Mouse (Mus musculus) liver, embryonic 15.5 days (tissue): ENCODE results near the gene Kcnj8. TPM values are rescaled to one million over a fixed set of nuclear protein-coding genes. Genes with fewer than 3 reads are reported as not detected.

Experiments used
- ATAC-seq: fragments of 200-750 bp; cut with Nextera tagmentation; 2 replicates; pipeline ENCODE4 v1.8.0; 2017; ENCODE audit warnings: moderate number of reproducible peaks, mild to moderate bottlenecking, moderate library complexity; ENCODE audit not compliant: insufficient read depth
- H3K27ac ChIP-seq: fragments of 300-500 bp; sonication (generic); replicated peaks from 2 replicates; pipeline ENCODE4 v1.5.1; 2015; ENCODE audit warnings: mild to moderate bottlenecking, inconsistent platforms
- H3K27me3 ChIP-seq: fragments of 300-500 bp; sonication (generic); 2 replicates; pipeline ENCODE4 v1.6.1; 2015; ENCODE audit warnings: mild to moderate bottlenecking, inconsistent platforms
- H3K36me3 ChIP-seq: fragments of 300-500 bp; sonication (generic); replicated peaks from 2 replicates; pipeline ENCODE4 v1.6.1; 2015; ENCODE audit warnings: moderate library complexity, mild to moderate bottlenecking, inconsistent platforms
- H3K4me1 ChIP-seq: fragments of 300-500 bp; sonication (generic); replicated peaks from 2 replicates; pipeline ENCODE4 v1.6.1; 2015; ENCODE audit warnings: inconsistent platforms
- H3K4me2 ChIP-seq: fragments of 300-500 bp; sonication (generic); 2 replicates; pipeline ENCODE4 v1.6.1; 2015; ENCODE audit warnings: moderate library complexity, mild to moderate bottlenecking, inconsistent platforms
- H3K4me3 ChIP-seq: fragments of 300-500 bp; sonication (generic); replicated peaks from 2 replicates; pipeline ENCODE4 v1.5.1; 2015; ENCODE audit warnings: mild to moderate bottlenecking, inconsistent platforms
- H3K9ac ChIP-seq: fragments of 300-500 bp; sonication (generic); 2 replicates; pipeline ENCODE4 v1.6.1; 2015; ENCODE audit warnings: moderate library complexity, mild to moderate bottlenecking, inconsistent platforms
- H3K9me3 ChIP-seq: fragments of 300-500 bp; sonication (generic); replicated peaks from 2 replicates; pipeline ENCODE4 v1.6.1; 2016; ENCODE audit warnings: inconsistent platforms
- WGBS: fragments of 180-500 bp; shearing (Covaris S2); methylation state at CpG from one replicate; pipeline ENCODE4 v1.1.7; 2015; ENCODE audit warnings: mixed read lengths; ENCODE audit not compliant: insufficient replicate concordance; 5-methylcytosine and 5-hydroxymethylcytosine counted together
- polyA plus RNA-seq: library from polyadenylated mRNA; unstranded; fragments of >200 nt; fragmentation: Nextera tagmentation; extraction: Ambion mirVana; gene quantifications from 2 replicates; pipeline ENCODE4 v1.2.1, GENCODE M21; 2015

Kcnj8 gene
- polyA plus RNA-seq, 1 experiment from 2014 or later = 2.1 TPM

DNA sequence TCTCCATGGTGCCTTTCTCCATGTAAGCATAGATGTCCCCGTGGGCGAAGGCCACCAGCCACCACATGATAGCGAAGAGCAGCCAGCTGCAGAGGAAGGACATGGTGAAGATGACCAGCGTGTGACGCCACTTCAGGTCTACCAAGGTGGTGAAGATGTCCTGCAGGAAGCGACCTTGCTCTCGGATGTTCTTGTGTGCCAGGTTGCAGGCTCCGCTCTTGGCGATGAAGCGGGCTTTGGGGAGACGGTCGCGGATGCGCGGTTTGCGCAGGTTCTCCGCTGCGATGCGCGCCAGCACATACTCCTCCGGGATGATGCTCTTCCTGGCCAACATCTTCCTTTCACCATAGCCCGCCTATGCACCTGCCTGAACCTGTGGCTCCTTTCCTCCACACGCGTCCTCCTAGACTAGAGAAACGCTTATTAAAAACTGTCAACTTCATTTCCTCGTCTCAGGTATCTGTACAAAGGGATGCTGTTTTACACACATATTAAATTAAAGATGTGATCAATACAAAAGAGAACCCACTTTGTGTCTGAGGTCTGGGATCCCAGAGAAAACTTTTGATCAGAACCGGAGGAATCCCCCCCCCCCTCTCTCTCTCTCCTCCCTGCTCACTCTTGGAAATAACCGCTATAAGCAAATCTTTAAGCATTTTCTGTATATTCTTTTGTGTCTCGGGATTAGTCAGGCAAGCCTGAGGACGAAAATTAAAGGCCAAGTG lies 1.2 kb downstream of the Kcnj8 start:
- Histone ChIP-seq H3K36me3 (no peaks in the 10 kb centered on the region), H3K4me1 (peaks cover 8% of the 10 kb centered on the region; the same call in 1 of the 2 replicates), H3K9me3 (no peaks in the 10 kb centered on the region), H3K27ac (no peak overlapping the region), H3K9ac (no peak overlapping the region), H3K4me3 (0 out of 2 replicates have a peak overlapping the region, but pooled peaks have one; percentile 10), H3K4me2 (peak overlapping the region; percentile 37; the same call in 1 of the 2 replicates), H3K27me3 (peaks cover 44% of the 10 kb centered on the region)
- ATAC-seq = no peak
- 8% methylated on average over 30 of the region's 30 CpGs for WGBS

- Histone ChIP-seq H3K4me3 (no peak overlapping the region), H3K27ac (no peak overlapping the region), H3K9me3 (no peaks in the 10 kb centered on the region), H3K4me2 (no peak overlapping the region), H3K36me3 (no peaks in the 10 kb centered on the region), H3K27me3 (peaks cover 44% of the 10 kb centered on the region), H3K9ac (no peak overlapping the region), H3K4me1 (peaks cover 8% of the 10 kb centered on the region; the same call in 1 of the 2 replicates)
- no peak for ATAC-seq
- WGBS = 34% methylated on average over 7 of the region's 7 CpGs
Observed at GRCm38 (mm10) chr6:142568713-142569357, 2.6 kb downstream of the Kcnj8 start.

DNA sequence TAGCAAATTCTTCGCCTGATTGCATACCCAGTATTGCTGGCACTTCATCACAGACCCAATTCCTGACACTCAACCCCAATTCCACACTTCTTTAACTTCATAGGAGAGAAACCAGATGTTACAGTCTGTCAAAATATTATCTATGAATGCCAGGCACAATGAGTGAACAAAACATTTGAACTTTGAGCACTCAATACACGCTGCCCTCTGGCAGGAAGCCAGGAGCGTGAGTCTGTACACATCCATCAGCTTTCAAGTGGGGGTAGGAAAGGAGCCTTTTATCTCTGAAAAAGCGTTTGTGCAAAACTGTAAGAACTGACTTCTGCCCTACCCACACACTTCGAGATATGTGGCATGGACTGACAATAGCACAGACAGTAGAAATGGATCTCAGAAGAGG lies 4.0 kb downstream of the Kcnj8 start:
- no peak overlapping the region for H3K27ac ChIP-seq
- peaks cover 8% of the 10 kb centered on the region; the same call in 1 of the 2 replicates for H3K4me1 ChIP-seq
- H3K9me3 ChIP-seq = no peaks in the 10 kb centered on the region
- ATAC-seq = peak; percentile 48; the same call in 1 of the 2 replicates
- H3K4me2 ChIP-seq = no peak overlapping the region
- WGBS = 13% methylated on average over 5 of the region's 5 CpGs
- no peaks in the 10 kb centered on the region for H3K36me3 ChIP-seq
- H3K9ac ChIP-seq = no peak overlapping the region
- H3K27me3 ChIP-seq = peaks cover 37% of the 10 kb centered on the region
- no peak overlapping the region for H3K4me3 ChIP-seq

DNA sequence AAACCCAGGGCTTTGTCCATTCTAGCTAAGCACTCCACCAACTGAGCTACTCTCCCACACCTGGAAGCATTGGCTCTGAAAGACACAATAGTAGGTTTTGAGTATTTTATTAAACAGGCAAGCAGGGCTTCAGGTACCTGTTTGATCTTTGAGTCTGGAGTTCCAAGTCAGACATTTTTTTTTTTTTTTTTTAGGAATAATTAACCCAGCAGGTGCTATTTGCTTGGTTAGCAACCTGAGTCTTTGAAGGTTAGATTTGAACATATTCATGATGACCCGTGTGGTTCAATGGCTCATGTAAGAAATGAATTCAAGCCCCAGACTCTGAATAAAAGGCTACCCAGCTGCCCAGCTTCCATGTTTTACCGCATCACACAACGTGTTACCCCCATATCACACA lies 6.7 kb downstream of the Kcnj8 start:
- WGBS = 71% methylated on average over 3 of the region's 3 CpGs
- H3K27me3 ChIP-seq = peaks cover 10% of the 10 kb centered on the region
- no peaks in the 10 kb centered on the region for H3K9me3 ChIP-seq
- H3K4me1 ChIP-seq = no peaks in the 10 kb centered on the region; the same call in 1 of the 2 replicates
- no peak for ATAC-seq
- H3K27ac ChIP-seq = no peak overlapping the region
- H3K36me3 ChIP-seq = no peaks in the 10 kb centered on the region
- H3K9ac ChIP-seq = no peak overlapping the region
- no peak overlapping the region for H3K4me2 ChIP-seq
- no peak overlapping the region for H3K4me3 ChIP-seq

- ATAC-seq = no peak
- no peak overlapping the region for H3K9ac ChIP-seq
Observed at GRCm38 (mm10) chr6:142561151-142561550, 10.3 kb downstream of the Kcnj8 start.

DNA sequence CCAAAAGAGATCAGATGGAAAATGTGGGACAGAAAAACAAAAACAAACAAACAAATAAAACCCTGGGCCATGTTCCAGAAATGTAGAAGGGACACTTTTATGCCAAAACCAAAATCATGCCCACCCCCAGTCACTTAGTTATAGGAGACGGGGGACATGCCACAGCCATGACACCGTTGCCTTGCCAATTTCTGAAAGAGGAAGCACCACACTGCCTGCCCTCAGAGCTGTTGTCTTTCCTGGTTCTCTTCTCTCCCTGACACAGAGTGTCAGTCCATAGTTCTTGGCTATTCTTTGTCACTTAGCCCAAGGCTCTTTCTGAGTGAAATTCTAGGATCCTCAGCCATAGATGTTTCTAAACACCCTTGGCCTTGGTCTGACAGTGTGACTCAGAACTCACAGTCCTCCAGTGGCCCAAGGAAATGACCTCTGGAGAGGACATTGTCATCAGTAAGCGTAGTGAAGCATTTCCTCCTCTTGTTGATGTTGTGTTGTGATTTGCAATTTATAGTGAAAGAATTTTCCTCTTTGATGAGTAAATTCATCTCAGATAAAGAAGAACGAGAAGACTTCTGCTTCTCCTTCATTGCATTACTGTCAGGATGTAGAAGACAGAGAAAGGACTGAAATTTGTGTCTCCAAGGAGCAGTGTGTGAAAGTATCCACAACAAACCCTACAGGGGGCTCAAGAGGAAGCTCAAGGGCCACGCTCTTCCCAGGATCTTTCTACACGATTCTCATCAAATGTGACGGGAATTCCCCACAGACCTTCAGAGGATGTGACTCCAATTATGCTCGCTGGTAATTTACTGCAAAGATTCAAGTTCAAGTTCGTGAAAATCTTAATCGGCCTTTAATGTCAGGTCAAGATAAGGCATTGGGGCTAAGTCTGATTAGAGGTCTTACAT lies 12.4 kb downstream of the Kcnj8 start:
- H3K27ac ChIP-seq = no peak overlapping the region
- no peaks in the 10 kb centered on the region for H3K9me3 ChIP-seq
- ATAC-seq = no peak
- no peak overlapping the region for H3K4me2 ChIP-seq
- no peak overlapping the region for H3K9ac ChIP-seq
- WGBS = 52% methylated on average over 10 of the region's 10 CpGs
- no peaks in the 10 kb centered on the region for H3K27me3 ChIP-seq
- H3K36me3 ChIP-seq = no peaks in the 10 kb centered on the region
- no peaks in the 10 kb centered on the region for H3K4me1 ChIP-seq
- H3K4me3 ChIP-seq = no peak overlapping the region

More at GRCm38 (mm10) chr6:142561151-142561550, 10.3 kb downstream of the Kcnj8 start:
- no peaks in the 10 kb centered on the region for H3K36me3 ChIP-seq
- no peaks in the 10 kb centered on the region for H3K9me3 ChIP-seq
- 26% methylated on average over 1 of the region's 1 CpGs for WGBS
- H3K27me3 ChIP-seq = no peaks in the 10 kb centered on the region
- H3K4me3 ChIP-seq = no peak overlapping the region
- H3K27ac ChIP-seq = no peak overlapping the region
- no peaks in the 10 kb centered on the region for H3K4me1 ChIP-seq
- H3K4me2 ChIP-seq = no peak overlapping the region

DNA sequence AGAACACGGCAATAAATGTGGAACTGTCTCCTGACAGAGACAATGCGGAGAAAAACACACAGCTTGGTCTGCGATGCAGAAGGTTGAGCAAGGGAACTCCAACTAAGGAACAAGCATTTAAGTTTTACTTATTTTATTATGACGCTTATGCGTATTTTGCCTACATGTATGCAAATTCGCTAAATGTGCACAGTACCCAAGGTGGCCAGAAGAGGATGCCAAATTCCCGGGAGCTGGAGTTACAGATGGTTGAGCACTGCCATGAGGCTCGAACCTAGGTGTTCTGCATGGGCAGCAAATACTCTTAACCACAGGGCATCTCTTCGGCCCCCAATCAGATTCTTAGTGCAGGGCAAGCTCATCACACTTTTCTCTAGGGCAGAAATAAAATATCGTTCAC lies 13.3 kb downstream of the Kcnj8 start:
- Histone ChIP-seq H3K36me3 (no peaks in the 10 kb centered on the region), H3K27me3 (no peaks in the 10 kb centered on the region), H3K4me3 (no peak overlapping the region), H3K9ac (no peak overlapping the region), H3K4me2 (no peak overlapping the region), H3K4me1 (no peaks in the 10 kb centered on the region), H3K9me3 (no peaks in the 10 kb centered on the region), H3K27ac (no peak overlapping the region)
- no peak for ATAC-seq
- 68% methylated on average over 10 of the region's 10 CpGs for WGBS

GRCm38 (mm10) chr6:142555988-142556387 lies 15.4 kb downstream of the Kcnj8 start:
- 31% methylated on average over 1 of the region's 1 CpGs for WGBS
- Histone ChIP-seq H3K4me2 (no peak overlapping the region), H3K9ac (no peak overlapping the region), H3K27me3 (no peaks in the 10 kb centered on the region), H3K4me1 (no peaks in the 10 kb centered on the region), H3K4me3 (no peak overlapping the region), H3K9me3 (no peaks in the 10 kb centered on the region), H3K27ac (no peak overlapping the region), H3K36me3 (no peaks in the 10 kb centered on the region)
- no peak for ATAC-seq

GRCm38 (mm10) chr6:142551482-142551881 lies 19.9 kb downstream of the Kcnj8 start:
- ATAC-seq = no peak
- no peak overlapping the region for H3K9ac ChIP-seq
- no peaks in the 10 kb centered on the region for H3K4me1 ChIP-seq
- no peaks in the 10 kb centered on the region for H3K27me3 ChIP-seq
- no peaks in the 10 kb centered on the region for H3K9me3 ChIP-seq
- no peak overlapping the region for H3K4me3 ChIP-seq
- H3K4me2 ChIP-seq = no peak overlapping the region
- H3K36me3 ChIP-seq = no peaks in the 10 kb centered on the region
- WGBS = 73% methylated on average over 4 of the region's 4 CpGs
- H3K27ac ChIP-seq = no peak overlapping the region

DNA sequence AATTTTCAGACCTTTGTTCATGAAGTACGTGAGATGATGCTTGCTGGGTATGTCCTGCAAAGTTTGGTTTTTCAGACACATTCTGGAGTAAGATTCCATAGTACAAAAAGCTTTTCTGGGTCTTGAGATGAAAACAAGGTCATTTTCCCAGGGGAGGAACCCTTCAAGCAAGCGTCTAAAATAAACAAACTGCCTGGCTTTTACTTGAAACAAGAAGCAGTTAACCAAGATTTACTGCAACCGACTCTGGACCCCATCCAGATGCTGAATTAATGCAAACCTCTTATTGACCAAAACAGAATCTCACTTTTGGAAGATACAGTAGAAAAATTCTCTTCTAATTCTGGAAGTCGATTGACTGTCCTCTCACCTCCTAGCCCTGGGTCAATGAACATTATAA lies 20.5 kb downstream of the Kcnj8 start:
- no peak overlapping the region for H3K9ac ChIP-seq
- no peak overlapping the region for H3K4me3 ChIP-seq
- no peak for ATAC-seq
- no peak overlapping the region for H3K4me2 ChIP-seq
- no peak overlapping the region for H3K27ac ChIP-seq
- H3K4me1 ChIP-seq = no peaks in the 10 kb centered on the region
- 48% methylated on average over 4 of the region's 4 CpGs for WGBS
- H3K36me3 ChIP-seq = no peaks in the 10 kb centered on the region
- no peaks in the 10 kb centered on the region for H3K9me3 ChIP-seq
- no peaks in the 10 kb centered on the region for H3K27me3 ChIP-seq

DNA sequence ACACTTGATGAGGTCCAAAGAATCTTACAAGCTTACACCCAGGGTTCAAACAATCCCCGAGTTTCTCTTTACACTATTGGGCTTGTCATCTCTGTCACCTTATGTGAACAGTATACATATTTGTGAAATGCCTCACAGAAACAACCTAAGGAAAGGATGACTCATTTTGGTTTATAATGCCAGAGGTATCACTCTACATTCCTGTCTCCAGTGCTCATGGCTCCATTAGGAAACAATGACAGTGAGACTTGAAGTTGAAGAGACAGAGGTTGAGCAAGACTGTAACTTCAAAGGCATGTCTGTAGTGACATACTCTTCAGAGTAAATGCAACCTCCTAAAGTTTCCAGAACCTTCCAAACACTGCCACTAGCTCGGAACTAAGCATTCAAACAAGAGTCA lies 23.0 kb downstream of the Kcnj8 start:
- H3K9me3 ChIP-seq = no peaks in the 10 kb centered on the region
- no peak overlapping the region for H3K9ac ChIP-seq
- no peaks in the 10 kb centered on the region for H3K27me3 ChIP-seq
- H3K27ac ChIP-seq = no peak overlapping the region
- H3K4me1 ChIP-seq = no peaks in the 10 kb centered on the region
- WGBS = 54% methylated on average over 2 of the region's 2 CpGs
- no peak overlapping the region for H3K4me3 ChIP-seq
- ATAC-seq = no peak
- H3K4me2 ChIP-seq = no peak overlapping the region
- H3K36me3 ChIP-seq = no peaks in the 10 kb centered on the region
